Mouse (Mus musculus): ENCODE results near the gene Dph5.

GRCm38 (mm10) chr3:115893166-115893565, 5.5 kb downstream of the Dph5 start:
- TF ChIP-seq CTCF (IDR thresholded peaks at IDR 0.05; ENCODE audit: control insufficient read depth, insufficient read depth, insufficient read length) (no peak), CEBPB (IDR thresholded peaks at IDR 0.05; ENCODE audit: low read depth) (no peak), USF1 (IDR thresholded peaks at IDR 0.05; ENCODE audit: low read depth) (no peak), MAX (IDR thresholded peaks at IDR 0.05) (no peak)

All from C2C12 (cell line).